Comparison of ENCODE assay signal across 8 mouse cellular contexts in genomic region chr14:120295355-120296220, GRCm38 (mm10). TPM values are rescaled to one million over a fixed set of nuclear protein-coding genes. Genes with fewer than 3 reads are reported as not detected.
DNase-seq lines count a peak whose midpoint lies in the region; ATAC-seq and TF ChIP-seq lines count a peak whose summit lies in the region.

No protein-coding gene starts in this region.

- peak overlapping the region; percentile 41; the same call in 1 of the 2 replicates for H3K4me2 ChIP-seq in lung, postnatal 0 days (replicated peaks; ENCODE audit: low read depth, low read length)

- TF ChIP-seq POLR2A in cerebellum, adult 2 months (IDR thresholded peaks at IDR 0.05; ENCODE audit: borderline replicate concordance, insufficient read depth, low read length), result no peak
- TF ChIP-seq POLR2A in embryonic fibroblast, embryonic 13.5 days (IDR thresholded peaks at IDR 0.05; ENCODE audit: low read depth, low read length), result no peak

- peak overlapping the region; percentile 86 for H3K27ac ChIP-seq in layer of hippocampus, adult 2 months
- peak overlapping the region; percentile 12 for H3K27ac ChIP-seq in cerebellum, adult 2 months (ENCODE audit: insufficient read depth, low read length)
- H3K27ac ChIP-seq in embryonic fibroblast, embryonic 13.5 days (ENCODE audit: insufficient read depth, low read length), result peak overlapping the region; percentile 96
- peak overlapping the region; percentile 73 for H3K27ac ChIP-seq in lung, postnatal 0 days (ENCODE audit: low read length)

- no peak overlapping the region; the same call in 1 of the 2 replicates for H3K4me3 ChIP-seq in layer of hippocampus, adult 2 months
- no peak overlapping the region for H3K4me3 ChIP-seq in cerebellum, adult 2 months (replicated peaks; ENCODE audit: insufficient read depth, low read depth, low read length)
- H3K4me3 ChIP-seq in embryonic fibroblast, embryonic 13.5 days (ENCODE audit: insufficient read depth, low read length), result no peak overlapping the region
- no peak overlapping the region for H3K4me3 ChIP-seq in lung, postnatal 0 days (ENCODE audit: low read depth, low read length)

- no peak for TF ChIP-seq CTCF in layer of hippocampus, adult 2 months (conservative IDR thresholded peaks at IDR 0.05)
- no peak for TF ChIP-seq CTCF in cerebellum, adult 2 months (IDR thresholded peaks at IDR 0.05; ENCODE audit: borderline replicate concordance, insufficient read depth, low read depth, low read length)
- TF ChIP-seq CTCF in embryonic fibroblast, embryonic 13.5 days (IDR thresholded peaks at IDR 0.05; ENCODE audit: borderline replicate concordance, insufficient read depth, low read length), result no peak
- no peak for TF ChIP-seq CTCF in lung, postnatal 0 days (IDR thresholded peaks at IDR 0.05)

- H3K9me3 ChIP-seq in lung, postnatal 0 days (ENCODE audit: low read length), result no peaks in the 10 kb centered on the region

- peak; percentile 29; the same call in 1 of the 2 replicates for TF ChIP-seq EP300 in lung, postnatal 0 days (IDR thresholded peaks at IDR 0.05)

- ATAC-seq in lung, postnatal 0 days, result no peak
- no peak for ATAC-seq in activated CD4-positive, CD25-positive, alpha-beta regulatory T cell, adult 4 months

- no peak overlapping the region for H3K9ac ChIP-seq in lung, postnatal 0 days (replicated peaks; ENCODE audit: low read depth)

- H3K36me3 ChIP-seq in lung, postnatal 0 days (ENCODE audit: insufficient read depth, low read length), result no peaks in the 10 kb centered on the region

- H3K27me3 ChIP-seq in cerebellum, adult 2 months (ENCODE audit: control insufficient read depth, insufficient read depth, low read length), result no peaks in the 10 kb centered on the region
- H3K27me3 ChIP-seq in lung, postnatal 0 days (replicated peaks; ENCODE audit: insufficient read depth, low read length), result no peaks in the 10 kb centered on the region

- 20% methylated on average over 13 of the region's 13 CpGs for WGBS in cerebellum, adult 2 months
- 71% methylated on average over 13 of the region's 13 CpGs for WGBS in lung, postnatal 0 days

- peaks cover 26% of the 10 kb centered on the region for H3K4me1 ChIP-seq in cerebellum, adult 2 months (ENCODE audit: control insufficient read depth, insufficient read depth, low read length)
- peaks cover 42% of the 10 kb centered on the region for H3K4me1 ChIP-seq in embryonic fibroblast, embryonic 13.5 days (ENCODE audit: control insufficient read depth, insufficient read depth, low read length)
- peaks cover 56% of the 10 kb centered on the region for H3K4me1 ChIP-seq in lung, postnatal 0 days (ENCODE audit: insufficient read depth, low read depth, low read length)

- no peak for DNase-seq in layer of hippocampus, adult 2 months (ENCODE audit: low spot score in 2 of 2)
- DNase-seq in layer of hippocampus, adult 18-20 months (ENCODE audit: low spot score in 2 of 2), result no peak
- DNase-seq in cerebellum, adult 2 months, result peak; percentile 66 to 75
- DNase-seq in lung, postnatal 0 days (ENCODE audit: low spot score), result no peak
- no peak for DNase-seq in yolk sac, embryonic 10.5 days (ENCODE audit: low spot score)
- no peak for DNase-seq in thymus, adult 18-20 months

RNA-seq across cellular contexts. Expression of gene Mbnl2, which starts 20.1 kb away (rescaled TPM):
- 100 to 1,000 TPM; 244 to 250 TPM for total RNA-seq in layer of hippocampus, adult 2 months (2021)
- 100 to 1,000 TPM; 246 to 260 TPM for total RNA-seq in layer of hippocampus, adult 18-20 months (2021)
- polyA plus RNA-seq in cerebellum, adult 2 months (2012; rRNA removed), result 163 and 176 TPM in 2 replicates
- 207 and 222 TPM in 2 replicates for polyA plus RNA-seq in embryonic fibroblast, embryonic 13.5 days (2011; ENCODE audit: insufficient read length, low read depth, missing spikeins)
- 171 and 176 TPM in 2 replicates for polyA plus RNA-seq in lung, postnatal 0 days (2015; fragmentation: Nextera tagmentation; extraction: Ambion mirVana)
- polyA plus RNA-seq in activated CD4-positive, CD25-positive, alpha-beta regulatory T cell, adult 4 months (2017; shearing (Covaris generic)), result 10 to 100 TPM; 44.6 to 46.0 TPM

Comparison
In these comparisons a context has a peak if more than half of its experiments do, and no peak if none do; other contexts are left out.
1. DNase-seq: peak in cerebellum, adult 2 months (2 of 2); none in layer of hippocampus, adult 2 months (0 of 2), layer of hippocampus, adult 18-20 months (0 of 2), lung, postnatal 0 days (single experiment), yolk sac, embryonic 10.5 days (single experiment) and thymus, adult 18-20 months (0 of 2).
2. H3K27ac ChIP-seq: peak in every context shown above with its lines; median percentile 96 in embryonic fibroblast, embryonic 13.5 days; 86 in layer of hippocampus, adult 2 months; 73 in lung, postnatal 0 days; 12 in cerebellum, adult 2 months.